15 mouse cellular contexts compared by ENCODE assay signal in genomic region chr13:118028662-118029061, GRCm38 (mm10).
"Had no signal": no experiment of that assay in that cellular context is flagged by ENCODE, and none has a peak within 500 bp of the region (broad histone marks: within the 10 kb centered on the region; RNA-seq: fewer than 3 reads in every experiment).

No protein-coding gene starts in this region.

- H3K36me3 ChIP-seq: neural tube, embryonic 15.5 days; stomach, embryonic 15.5 days had no signal

- H3K9me3 ChIP-seq: neural tube, embryonic 15.5 days; stomach, embryonic 15.5 days had no signal

- H3K4me1 ChIP-seq: neural tube, embryonic 15.5 days; stomach, embryonic 15.5 days had no signal

- H3K9ac ChIP-seq: neural tube, embryonic 15.5 days; stomach, embryonic 15.5 days had no signal

- H3K27ac ChIP-seq: neural tube, embryonic 15.5 days; stomach, embryonic 15.5 days; stomach, postnatal 0 days had no signal

- H3K4me2 ChIP-seq: neural tube, embryonic 15.5 days; stomach, embryonic 15.5 days had no signal

- H3K4me3 ChIP-seq: neural tube, embryonic 15.5 days; stomach, embryonic 15.5 days had no signal

- H3K27me3 ChIP-seq: neural tube, embryonic 15.5 days; stomach, embryonic 15.5 days had no signal

- DNase-seq: retina, postnatal 1 day; right cerebral cortex, adult 18-20 months; right cerebral cortex, postnatal 14 days; right cerebral cortex, postnatal 25 days; right cerebral cortex, postnatal 4 days; spleen, adult 18-20 months; thymus, adult 18-20 months; thymus, adult 2 months; thymus, postnatal 14 days; thymus, postnatal 25 days; thymus, postnatal 36 days; thymus, postnatal 4 days had no signal
